Mouse (Mus musculus) A20 (cell line): Measurements from ENCODE around the gene Rpl10a.
A peak's percentile ranks its signal among the peaks of the same experiment; 100 is the strongest.
"Not testable (repeated sequence)": the region's sequence is repeated elsewhere in the genome, so short reads cannot be mapped to it uniquely, and the experiment has no call there.

Experiments
- DNase-seq: peaks from one replicate; pipeline ENCODE4 v3.0.0-alpha.2; 2011; ENCODE audit warnings: low read depth, low spot score

Rpl10a gene

GRCm38 (mm10) chr17:28308297-28309195, 19.7 kb upstream of the Rpl10a start:
- DNase-seq, result peak; percentile 95

GRCm38 (mm10) chr17:28310831-28311230, 17.4 kb upstream of the Rpl10a start:
- peak; percentile 45 for DNase-seq

GRCm38 (mm10) chr17:28311366-28312132, 16.7 kb upstream of the Rpl10a start:
- peak; percentile 79 for DNase-seq

- DNase-seq, result peak; percentile 90
These were observed 15.7 kb upstream of the Rpl10a start for GRCm38 (mm10) chr17:28312232-28313211.

GRCm38 (mm10) chr17:28313212-28313879, 14.9 kb upstream of the Rpl10a start, which contains the start of gene Fance:
Gene Fance, plus strand, starts transcription at chr17:28313519.
- DNase-seq, result peak; percentile 99

- DNase-seq, result peak; percentile 66
These were observed 14.4 kb upstream of the Rpl10a start for GRCm38 (mm10) chr17:28313880-28314225.

- no peak for DNase-seq
These were observed 12.6 kb upstream of the Rpl10a start for GRCm38 (mm10) chr17:28315611-28316160.

- DNase-seq, result no peak
These were observed 11.8 kb upstream of the Rpl10a start for GRCm38 (mm10) chr17:28316476-28316875.

- DNase-seq, result no peak
These were observed 11.2 kb upstream of the Rpl10a start for GRCm38 (mm10) chr17:28317091-28317490.

- no peak for DNase-seq
These were observed 10.5 kb upstream of the Rpl10a start for GRCm38 (mm10) chr17:28317725-28318124.

- DNase-seq, result no peak
These were observed 6.6 kb upstream of the Rpl10a start for GRCm38 (mm10) chr17:28321700-28322099.

GRCm38 (mm10) chr17:28323786-28324185, 4.5 kb upstream of the Rpl10a start:
- DNase-seq, result no peak

- DNase-seq, result not testable (repeated sequence)
These were observed 3.9 kb upstream of the Rpl10a start for GRCm38 (mm10) chr17:28324416-28324815.

- DNase-seq, result no peak
These were observed 2.5 kb upstream of the Rpl10a start for GRCm38 (mm10) chr17:28325751-28326150.

- DNase-seq, result no peak
These were observed 1.3 kb upstream of the Rpl10a start for GRCm38 (mm10) chr17:28326951-28327350.

- DNase-seq, result no peak
These were observed 472 bp upstream of the Rpl10a start for GRCm38 (mm10) chr17:28327673-28328325.

- peak; percentile 34 for DNase-seq
These were observed 675 bp downstream of the Rpl10a start for GRCm38 (mm10) chr17:28328946-28329345.

GRCm38 (mm10) chr17:28329503-28330231, 1.4 kb downstream of the Rpl10a start:
- DNase-seq, result peak; percentile 34

GRCm38 (mm10) chr17:28330232-28330546, 1.9 kb downstream of the Rpl10a start:
- DNase-seq, result no peak
